Mouse (Mus musculus): Measurements from ENCODE around the gene Cep78. TPM values are rescaled to one million over a fixed set of nuclear protein-coding genes. Genes with fewer than 3 reads are reported as not detected.

Gene Cep78
- total RNA-seq, 2 experiments from 2014 or later = 11.2 to 11.5 TPM

DNA sequence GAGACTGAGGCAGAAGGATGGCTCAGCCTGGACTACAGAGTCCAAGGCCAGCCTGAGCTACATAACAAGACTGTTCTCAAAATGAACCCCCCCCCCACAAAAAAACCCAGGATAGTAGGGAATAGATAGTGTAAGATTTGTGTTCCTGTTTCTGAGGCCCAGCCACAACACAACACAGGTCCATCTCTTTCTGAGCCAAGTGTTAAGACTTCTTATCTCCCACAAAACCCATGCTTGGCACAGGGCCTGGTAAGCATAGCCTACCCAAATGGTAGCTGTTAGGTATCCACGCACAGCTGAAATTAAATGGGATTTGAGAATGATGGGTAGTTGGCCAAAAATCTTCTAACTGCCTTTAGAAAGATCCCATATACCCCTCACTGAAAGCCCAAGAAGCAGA, 74.3 kb downstream of the Cep78 start:
- no peak for DNase-seq

DNA sequence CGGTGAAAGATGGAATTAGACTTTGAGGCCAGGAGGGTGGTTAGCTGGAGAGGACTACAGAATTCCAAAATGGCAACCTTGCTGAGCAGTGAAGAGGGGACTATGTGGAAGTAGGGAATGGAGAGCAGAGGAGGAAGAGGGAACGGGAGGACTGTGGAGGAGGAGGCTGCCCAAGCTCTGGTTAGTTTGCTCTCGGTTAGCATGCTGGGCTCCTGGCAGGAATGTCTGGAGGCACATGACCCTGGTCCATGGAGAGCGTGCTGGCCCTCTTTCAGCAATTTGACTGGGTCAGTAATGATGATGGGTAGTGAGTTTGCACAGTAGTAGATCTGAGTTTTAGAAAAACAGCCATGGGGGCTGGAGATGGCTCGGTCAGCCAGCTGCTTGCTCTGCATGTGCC, 76.8 kb downstream of the Cep78 start:
- DNase-seq = peak; percentile 35

Other genes with a start within 250 kb of the Cep78 start
- gene Psat1, start 37.7 kb downstream of the Cep78 start, total RNA-seq (2021) = 100 to 1,000 TPM in 1 of 2 experiments, 10 to 100 TPM in 1; 60.7 to 140 TPM
- gene Gnaq, start 147.8 kb upstream of the Cep78 start, total RNA-seq (2021) = 10 to 100 TPM; 52.6 to 61.1 TPM